Mouse (Mus musculus) activated CD4-positive, CD25-positive, alpha-beta regulatory T cell, adult 4 months (primary cell): Measurements from ENCODE around the gene Setx. TPM values are rescaled to one million over a fixed set of nuclear protein-coding genes. Genes with fewer than 3 reads are reported as not detected.

Experiments
- ATAC-seq: one replicate; pipeline ENCODE4 v1.8.0; 2017
- polyA plus RNA-seq, 2 experiments: library from polyadenylated mRNA; unstranded; fragments of 100-300 nt; shearing (Covaris generic); gene quantifications; one replicate each; pipeline ENCODE4 v1.2.1; 2017

Gene Setx
- polyA plus RNA-seq, 2 experiments from 2014 or later: 31.1 to 32.1 TPM

DNA sequence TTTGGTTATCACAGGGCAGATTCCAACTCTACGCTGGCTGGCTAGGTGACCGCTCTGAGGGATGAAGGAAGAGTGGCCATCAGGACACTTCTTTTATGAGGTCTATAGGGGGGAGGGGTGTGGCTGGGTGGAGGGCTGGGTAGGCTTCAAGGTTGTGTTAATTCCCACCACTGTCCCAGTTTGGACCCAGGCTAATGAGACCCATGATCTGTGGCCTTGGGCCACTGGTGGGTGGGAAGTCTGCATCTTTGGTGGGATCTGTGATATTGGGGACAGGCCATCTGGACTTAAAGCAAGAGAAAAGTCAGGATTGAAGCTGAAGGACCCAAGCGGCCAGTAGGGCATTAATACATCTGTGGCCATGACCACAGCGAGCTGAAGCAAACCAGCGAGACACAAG, 94.8 kb downstream of the Setx start:
- no peak for ATAC-seq

DNA sequence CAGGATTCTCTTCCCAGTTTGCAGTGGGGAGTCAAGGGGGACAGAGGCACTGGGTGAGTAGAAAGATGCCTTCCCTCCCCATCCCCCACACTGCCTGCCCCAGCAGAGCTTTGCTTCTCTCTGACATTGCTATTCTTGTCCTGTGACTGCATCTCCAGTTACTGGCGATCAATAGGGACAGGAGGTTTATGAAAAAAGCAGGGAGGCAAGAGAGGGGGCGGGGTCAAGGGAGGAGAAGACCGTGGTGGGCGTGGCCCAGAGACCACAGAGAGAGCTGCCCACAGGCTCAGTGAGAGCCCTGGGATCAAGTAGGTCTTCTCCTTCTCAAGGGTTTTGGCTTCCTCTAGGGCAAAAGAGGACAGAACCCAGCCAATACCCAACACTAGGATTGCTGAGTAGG, 98.3 kb downstream of the Setx start:
- no peak for ATAC-seq

GRCm38 (mm10) chr2:29223591-29224262, 99.7 kb downstream of the Setx start:
- no peak for ATAC-seq

DNA sequence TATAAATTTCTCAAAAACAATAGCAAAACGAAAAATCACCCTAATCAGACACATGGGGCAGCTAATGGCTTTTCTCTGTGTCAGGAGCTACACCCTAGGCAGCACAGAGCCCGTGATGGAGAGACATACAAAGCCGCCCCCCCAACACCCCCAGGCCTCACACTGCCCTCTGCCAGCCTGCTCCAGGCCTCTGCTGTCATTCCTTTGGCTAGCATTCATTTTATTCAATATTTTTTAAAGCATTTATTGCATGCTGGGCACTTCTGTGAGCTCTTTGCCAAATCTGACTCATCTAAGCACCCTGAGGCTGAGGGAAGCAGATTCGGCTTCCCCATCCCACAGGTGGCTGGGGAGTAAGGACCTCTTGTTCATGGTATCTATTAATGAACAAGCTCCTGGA, 102.7 kb downstream of the Setx start:
- ATAC-seq: no peak

GRCm38 (mm10) chr2:29230191-29230835, 106.3 kb downstream of the Setx start:
- no peak for ATAC-seq

Other genes starting within 250 kb of the Setx start
- gene Barhl1, start 207.5 kb upstream of the Setx start, polyA plus RNA-seq: not detected
- 1 to 10 TPM; 1.2 TPM for gene Cfap77, start 69.1 kb upstream of the Setx start, polyA plus RNA-seq
- gene Ttf1, start 63.9 kb upstream of the Setx start, polyA plus RNA-seq: 10 to 100 TPM; 15.4 to 18.3 TPM
- gene Ntng2, start 128.8 kb downstream of the Setx start, polyA plus RNA-seq: 1 to 10 TPM; 3.8 to 5.7 TPM
- gene Med27, start 222.6 kb downstream of the Setx start, polyA plus RNA-seq: 10 to 100 TPM; 28.9 to 31.6 TPM